Mouse (Mus musculus) liver, adult 2 months (tissue): ENCODE measurements around the gene Ehbp1.

Source experiments
- CTCF ChIP-seq: fragments of 200-500 bp; IDR thresholded peaks from 2 replicates; pipeline ENCODE4 v1.5.1; 2011; ENCODE audit warnings: low read depth, low read length, control low read depth
- POLR2A ChIP-seq: fragments of 200-500 bp; IDR thresholded peaks from 2 replicates; pipeline ENCODE4 v1.6.1; 2011; ENCODE audit warnings: low read length, control low read depth; ENCODE audit not compliant: insufficient read depth; ENCODE audit errors: extremely low read depth

- no peak for TF ChIP-seq CTCF
- TF ChIP-seq POLR2A = no peak
Observed at GRCm38 (mm10) chr11:22007088-22007780, 334.9 kb downstream of the Ehbp1 start.
